ENCODE assay signal across 8 mouse cellular contexts in genomic region chr5:144545653-144546422, GRCm38 (mm10). TPM values are rescaled to one million over a fixed set of nuclear protein-coding genes. Genes with fewer than 3 reads are reported as not detected.
DNase-seq lines count a peak whose midpoint lies in the region; ATAC-seq and TF ChIP-seq lines count a peak whose summit lies in the region.

Gene Nptx2 (plus strand): TSS chr5:144545902.

- WGBS in cerebellum, adult 2 months, result under 1% methylated on average over 99 of the region's 99 CpGs
- whole genome bisulfite sequencing in large intestine, adult 2 months, result 2% methylated on average over 99 of the region's 99 CpGs
- WGBS in liver, embryonic 13.5 days (ENCODE audit: insufficient replicate concordance), result 3% methylated on average over 99 of the region's 99 CpGs
- under 1% methylated on average over 82 of the region's 99 CpGs for WGBS in neural tube, embryonic 14.5 days

- ATAC-seq in liver, embryonic 13.5 days (ENCODE audit: low read depth), result peak; percentile 65
- ATAC-seq in neural tube, embryonic 14.5 days (ENCODE audit: low read depth), result peak; percentile 92

- H3K4me2 ChIP-seq in liver, embryonic 13.5 days, result peak within 1 kb of the TSS; percentile 47
- H3K4me2 ChIP-seq in neural tube, embryonic 14.5 days (ENCODE audit: low read depth, low read length), result peak within 1 kb of the TSS; percentile 58

- intact Hi-C loops in heart, postnatal 14 days (cut with DNase I), result no loop called here

- no peaks in the 10 kb centered on the region for H3K9me3 ChIP-seq in liver, embryonic 13.5 days (replicated peaks)
- H3K9me3 ChIP-seq in neural tube, embryonic 14.5 days (ENCODE audit: control insufficient read depth, low read length), result no peaks in the 10 kb centered on the region

- H3K4me1 ChIP-seq in cerebellum, adult 2 months (ENCODE audit: control insufficient read depth, insufficient read depth, low read length), result peaks cover 4% of the 10 kb centered on the region; the same call in 1 of the 2 replicates
- H3K4me1 ChIP-seq in liver, embryonic 13.5 days (replicated peaks), result peaks cover 4% of the 10 kb centered on the region; the same call in 1 of the 2 replicates
- peaks cover 19% of the 10 kb centered on the region for H3K4me1 ChIP-seq in neural tube, embryonic 14.5 days (ENCODE audit: control insufficient read depth, insufficient read depth, low read length)

- peaks cover 6% of the 10 kb centered on the region; the same call in 1 of the 2 replicates for H3K27me3 ChIP-seq in cerebellum, adult 2 months (ENCODE audit: control insufficient read depth, insufficient read depth, low read length)
- H3K27me3 ChIP-seq in liver, embryonic 13.5 days, result peaks cover 61% of the 10 kb centered on the region
- 0 out of 2 replicates have a peak, but pooled peaks cover 7% of the 10 kb centered on the region for H3K27me3 ChIP-seq in neural tube, embryonic 14.5 days (ENCODE audit: control insufficient read depth, insufficient read depth, low read length)

- H3K36me3 ChIP-seq in liver, embryonic 13.5 days, result no peaks in the 10 kb centered on the region
- no peaks in the 10 kb centered on the region for H3K36me3 ChIP-seq in neural tube, embryonic 14.5 days (ENCODE audit: control insufficient read depth, insufficient read depth, low read length)

- TF ChIP-seq POLR2A in cerebellum, adult 2 months (IDR thresholded peaks at IDR 0.05; ENCODE audit: borderline replicate concordance, insufficient read depth, low read length), result no peak

- TF ChIP-seq CTCF in cerebellum, adult 2 months (IDR thresholded peaks at IDR 0.05; ENCODE audit: borderline replicate concordance, insufficient read depth, low read depth, low read length), result no peak

- peak; percentile 6 for DNase-seq in CD4-positive helper T cell, adult 2 months (ENCODE audit: low read depth, low spot score)
- DNase-seq in cerebellum, adult 2 months, result peak; percentile 53 to 63
- DNase-seq in forelimb bud, embryonic 11.5 days (ENCODE audit: low read depth, low spot score), result peak; percentile 85
- peak; percentile 71 to 74 for DNase-seq in heart, postnatal 14 days
- peak; percentile 54 for DNase-seq in large intestine, adult 2 months (ENCODE audit: low read depth, low spot score)
- peak; percentile 11 for DNase-seq in liver, embryonic 13.5 days
- peak; percentile 23 for DNase-seq in thymus, postnatal 4 days

- peak within 1 kb of the TSS; percentile 2 for H3K4me3 ChIP-seq in cerebellum, adult 2 months (replicated peaks; ENCODE audit: insufficient read depth, low read depth, low read length)
- H3K4me3 ChIP-seq in liver, embryonic 13.5 days (replicated peaks), result peak within 1 kb of the TSS; percentile 28
- peak within 1 kb of the TSS; percentile 50 for H3K4me3 ChIP-seq in neural tube, embryonic 14.5 days (ENCODE audit: low read depth, low read length)

- no peak within 1 kb of the TSS for H3K27ac ChIP-seq in cerebellum, adult 2 months (ENCODE audit: insufficient read depth, low read length)
- no peak within 1 kb of the TSS for H3K27ac ChIP-seq in liver, embryonic 13.5 days
- H3K27ac ChIP-seq in neural tube, embryonic 14.5 days (ENCODE audit: low read depth, low read length), result 0 out of 2 replicates have a peak within 1 kb of the TSS, but pooled peaks have one; percentile 34

- no peak within 1 kb of the TSS for H3K9ac ChIP-seq in liver, embryonic 13.5 days
- H3K9ac ChIP-seq in neural tube, embryonic 14.5 days (replicated peaks; ENCODE audit: low read depth, low read length), result peak within 1 kb of the TSS; percentile 60

RNA-seq across cellular contexts. Expression of gene Nptx2, which starts in this region (rescaled TPM):
- 4.8 and 5.3 TPM in 2 replicates for polyA plus RNA-seq in cerebellum, adult 2 months (2012; rRNA removed)
- under 1 TPM; 0.07 to 0.10 TPM for total RNA-seq in heart, postnatal 14 days (2021)
- 2.0 and 3.5 TPM in 2 replicates for polyA plus RNA-seq in large intestine, adult 2 months (2012; rRNA removed)
- 0.03 TPM in 1 of 2 replicates, not detected in the other for polyA plus RNA-seq in liver, embryonic 13.5 days (2015; fragmentation: Nextera tagmentation; extraction: Ambion mirVana)
- 16.7 and 18.1 TPM in 2 replicates for polyA plus RNA-seq in neural tube, embryonic 14.5 days (2014; fragmentation: Nextera tagmentation; extraction: Ambion mirVana)

Comparison
In these comparisons a context has a peak if more than half of its experiments do, and no peak if none do; other contexts are left out.
1. Peak in DNase-seq in heart, postnatal 14 days; RNA of the gene not detected or under 1 TPM.
2. Peak in DNase-seq, ATAC-seq, H3K4me3 ChIP-seq and H3K4me2 ChIP-seq in liver, embryonic 13.5 days; RNA of the gene not detected or under 1 TPM.
3. DNase-seq: peak in every context shown above with its lines; median percentile 85 in forelimb bud, embryonic 11.5 days; 72 in heart, postnatal 14 days; 58 in cerebellum, adult 2 months; 54 in large intestine, adult 2 months; 23 in thymus, postnatal 4 days; 11 in liver, embryonic 13.5 days; 6 in CD4-positive helper T cell, adult 2 months.